Mouse (Mus musculus) heart, embryonic 12.5 days (tissue): ENCODE results near the gene Pdzrn3. TPM values are rescaled to one million over a fixed set of nuclear protein-coding genes. Genes with fewer than 3 reads are reported as not detected.

Experiments used
- ATAC-seq: fragments of 200-750 bp; cut with Nextera tagmentation; 2 replicates; pipeline ENCODE4 v1.8.0; 2017; ENCODE audit warnings: moderate TSS enrichment, moderate library complexity; ENCODE audit not compliant: insufficient number of reproducible peaks, low FRiP score
- H3K27ac ChIP-seq: fragments of 300-500 bp; sonication (generic); 2 replicates; pipeline ENCODE4 v1.5.1; 2016; ENCODE audit warnings: mild to moderate bottlenecking, moderate library complexity; ENCODE audit not compliant: poor library complexity, severe bottlenecking
- H3K27me3 ChIP-seq: fragments of 300-500 bp; sonication (generic); replicated peaks from 2 replicates; pipeline ENCODE4 v1.6.1; 2016; ENCODE audit warnings: mild to moderate bottlenecking, moderate library complexity
- H3K36me3 ChIP-seq: fragments of 300-500 bp; sonication (generic); 2 replicates; pipeline ENCODE4 v1.6.1; 2016; ENCODE audit warnings: mild to moderate bottlenecking, moderate library complexity
- H3K4me1 ChIP-seq: fragments of 300-500 bp; sonication (generic); replicated peaks from 2 replicates; pipeline ENCODE4 v1.6.1; 2016; ENCODE audit warnings: mild to moderate bottlenecking
- H3K4me2 ChIP-seq: fragments of 300-500 bp; sonication (generic); 2 replicates; pipeline ENCODE4 v1.6.1; 2016; ENCODE audit warnings: mild to moderate bottlenecking, moderate library complexity
- H3K4me3 ChIP-seq: fragments of 300-500 bp; sonication (generic); 2 replicates; pipeline ENCODE4 v1.5.1; 2016; ENCODE audit warnings: mild to moderate bottlenecking
- H3K9ac ChIP-seq: fragments of 300-500 bp; sonication (generic); 2 replicates; pipeline ENCODE4 v1.6.1; 2016; ENCODE audit warnings: mild to moderate bottlenecking, moderate library complexity
- H3K9me3 ChIP-seq: fragments of 300-500 bp; sonication (generic); replicated peaks from 2 replicates; pipeline ENCODE4 v1.6.1; 2016; ENCODE audit warnings: mild to moderate bottlenecking, moderate library complexity
- WGBS: fragments of 180-500 bp; shearing (Covaris S2); methylation state at CpG from one replicate; pipeline ENCODE4 v1.1.7; 2016; 5-methylcytosine and 5-hydroxymethylcytosine counted together
- polyA plus RNA-seq: library from polyadenylated mRNA; unstranded; fragments of >200 nt; fragmentation: Nextera tagmentation; extraction: Ambion mirVana; gene quantifications from 2 replicates; pipeline ENCODE4 v1.2.1, GENCODE M21; 2016

Pdzrn3 gene
- polyA plus RNA-seq, 1 experiment from 2014 or later, result 14.0 TPM

DNA sequence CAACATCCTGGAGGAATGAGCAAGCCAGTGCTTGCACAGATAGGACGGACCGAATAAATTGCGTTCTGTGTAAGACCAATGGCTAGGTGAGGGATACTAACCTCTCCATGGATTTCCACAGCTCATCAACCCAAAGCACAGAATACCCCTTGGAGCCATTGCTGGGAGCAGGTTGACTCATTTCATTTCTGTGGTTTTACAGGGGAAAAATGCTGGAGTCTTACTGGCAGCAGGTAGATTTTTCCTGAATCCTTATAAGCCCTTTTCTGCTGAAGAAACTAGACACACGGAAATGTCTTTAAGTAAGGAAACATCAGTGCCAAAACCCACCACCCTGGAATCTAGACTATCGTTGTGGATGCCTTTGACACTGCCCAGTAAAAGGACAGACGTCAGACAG is 72.2 kb downstream of the Pdzrn3 start:
- Histone ChIP-seq H3K4me3 (no peak overlapping the region), H3K4me2 (no peak overlapping the region), H3K9me3 (no peaks in the 10 kb centered on the region), H3K9ac (no peak overlapping the region), H3K27ac (no peak overlapping the region), H3K27me3 (no peaks in the 10 kb centered on the region), H3K4me1 (peaks cover 34% of the 10 kb centered on the region), H3K36me3 (0 out of 2 replicates have a peak, but pooled peaks cover 3% of the 10 kb centered on the region)
- no peak for ATAC-seq
- WGBS, result 83% methylated on average over 6 of the region's 6 CpGs

DNA sequence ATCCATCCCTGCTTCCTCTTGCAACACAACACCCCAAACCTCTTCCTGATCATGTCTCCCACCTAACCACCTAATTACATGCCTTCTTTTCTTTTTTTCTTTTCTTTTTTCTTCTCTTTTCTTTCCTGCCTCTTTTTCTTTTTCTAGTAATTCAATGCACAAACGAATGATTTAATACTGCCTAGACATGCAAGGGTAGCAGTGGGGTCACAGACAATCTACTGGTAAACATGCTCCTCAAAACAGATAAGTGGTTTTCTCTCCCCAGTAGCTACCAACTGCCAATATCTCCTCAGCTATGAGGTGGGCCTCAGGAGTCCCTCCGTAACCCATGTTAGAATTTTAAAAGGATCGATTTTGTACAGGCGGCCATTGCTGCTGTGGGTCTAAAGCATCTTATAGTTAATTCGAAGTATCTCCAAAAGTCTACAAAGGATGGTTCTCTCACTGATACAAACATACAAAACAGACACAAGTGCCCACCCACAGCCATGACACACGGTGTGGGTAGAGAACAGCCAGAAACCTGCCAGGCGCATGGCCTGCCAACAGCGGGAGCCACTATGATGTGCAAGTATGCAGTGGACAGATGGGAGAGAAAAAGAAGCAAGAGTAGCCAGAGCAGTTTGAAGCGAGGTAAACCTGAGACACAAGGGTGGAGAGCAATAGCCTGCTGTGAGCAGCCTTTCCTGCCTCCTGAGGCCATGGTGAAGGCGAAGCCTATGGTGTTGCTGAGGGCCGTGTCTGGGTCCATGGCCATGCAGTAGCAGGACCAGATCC is 73.5 kb downstream of the Pdzrn3 start:
- Histone ChIP-seq H3K36me3 (0 out of 2 replicates have a peak, but pooled peaks cover 3% of the 10 kb centered on the region), H3K27me3 (no peaks in the 10 kb centered on the region), H3K9me3 (no peaks in the 10 kb centered on the region), H3K4me2 (no peak overlapping the region), H3K4me3 (no peak overlapping the region), H3K4me1 (peaks cover 28% of the 10 kb centered on the region), H3K27ac (no peak overlapping the region), H3K9ac (no peak overlapping the region)
- no peak for ATAC-seq
- WGBS, result 85% methylated on average over 11 of the region's 11 CpGs

DNA sequence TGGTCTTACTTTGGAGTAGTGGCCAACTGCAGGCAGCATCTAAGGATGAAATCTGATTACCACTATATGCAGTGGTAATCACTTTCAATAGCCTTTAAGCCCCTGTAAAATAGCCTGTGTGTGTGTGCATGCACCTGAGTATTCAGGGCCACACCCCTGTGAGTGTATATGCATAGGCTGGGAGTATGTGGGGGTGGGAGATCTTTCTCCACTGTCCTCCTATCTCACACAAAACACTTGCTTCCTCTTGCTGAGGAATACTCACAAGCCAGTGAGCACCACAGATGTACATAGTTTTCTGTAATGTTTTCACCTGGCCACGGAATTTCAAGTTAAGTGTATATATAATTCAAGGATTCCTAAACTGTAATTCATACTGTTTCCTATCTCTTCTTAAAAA is 74.2 kb downstream of the Pdzrn3 start:
- H3K27me3 ChIP-seq, result no peaks in the 10 kb centered on the region
- no peak overlapping the region for H3K27ac ChIP-seq
- no peak overlapping the region for H3K9ac ChIP-seq
- no peaks in the 10 kb centered on the region for H3K9me3 ChIP-seq
- 0 out of 2 replicates have a peak, but pooled peaks cover 6% of the 10 kb centered on the region for H3K36me3 ChIP-seq
- H3K4me3 ChIP-seq, result no peak overlapping the region
- H3K4me1 ChIP-seq, result peaks cover 25% of the 10 kb centered on the region
- no peak for ATAC-seq
- H3K4me2 ChIP-seq, result no peak overlapping the region
- 87% methylated on average over 1 of the region's 1 CpGs for WGBS

DNA sequence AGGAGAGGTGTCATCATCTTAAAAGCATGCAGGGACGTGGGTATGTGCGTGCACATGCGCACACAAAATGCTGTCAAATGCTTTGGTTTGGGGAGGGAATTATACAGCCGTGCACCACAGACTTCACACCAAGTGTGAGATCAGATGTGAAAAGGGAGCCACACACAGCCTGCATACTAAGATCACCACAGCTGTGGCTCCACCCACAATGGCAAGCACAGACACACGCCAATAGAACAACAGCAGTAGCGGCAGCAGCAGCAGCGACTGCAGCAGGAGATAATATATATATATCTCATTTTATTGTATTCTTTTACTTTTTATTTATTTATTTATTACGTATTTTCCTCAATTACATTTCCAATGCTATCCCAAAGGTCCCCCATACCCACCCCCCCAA is 76.5 kb downstream of the Pdzrn3 start:
- Histone ChIP-seq H3K4me2 (no peak overlapping the region), H3K27me3 (no peaks in the 10 kb centered on the region), H3K36me3 (0 out of 2 replicates have a peak, but pooled peaks cover 5% of the 10 kb centered on the region), H3K4me1 (0 out of 2 replicates have a peak, but pooled peaks cover 5% of the 10 kb centered on the region), H3K9ac (no peak overlapping the region), H3K9me3 (no peaks in the 10 kb centered on the region), H3K27ac (no peak overlapping the region), H3K4me3 (no peak overlapping the region)
- 90% methylated on average over 8 of the region's 8 CpGs for WGBS
- no peak for ATAC-seq

DNA sequence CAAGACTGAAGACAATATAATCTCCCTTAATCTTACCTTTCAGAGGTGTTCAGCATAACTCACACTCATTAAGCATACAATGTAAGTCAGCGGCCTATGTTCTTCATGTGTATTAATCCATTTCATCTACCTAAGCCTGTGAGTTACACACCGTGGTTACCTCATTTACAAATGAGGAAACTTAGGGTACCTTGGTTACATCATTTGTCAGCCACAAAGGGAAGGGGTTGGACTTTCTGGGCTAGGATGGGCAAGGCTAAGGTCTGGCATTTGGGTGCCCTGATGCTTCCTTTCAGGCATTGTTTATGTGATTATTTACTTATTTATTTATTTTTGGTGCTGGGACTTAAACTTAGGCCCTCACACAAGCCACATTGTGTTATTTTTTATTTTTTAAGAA is 78.3 kb downstream of the Pdzrn3 start:
- Histone ChIP-seq H3K4me2 (no peak overlapping the region), H3K4me3 (no peak overlapping the region), H3K36me3 (0 out of 2 replicates have a peak, but pooled peaks cover 4% of the 10 kb centered on the region), H3K4me1 (peaks cover 6% of the 10 kb centered on the region), H3K9me3 (no peaks in the 10 kb centered on the region), H3K27ac (no peak overlapping the region), H3K9ac (no peak overlapping the region), H3K27me3 (no peaks in the 10 kb centered on the region)
- no peak for ATAC-seq
- 82% methylated on average over 2 of the region's 2 CpGs for WGBS

DNA sequence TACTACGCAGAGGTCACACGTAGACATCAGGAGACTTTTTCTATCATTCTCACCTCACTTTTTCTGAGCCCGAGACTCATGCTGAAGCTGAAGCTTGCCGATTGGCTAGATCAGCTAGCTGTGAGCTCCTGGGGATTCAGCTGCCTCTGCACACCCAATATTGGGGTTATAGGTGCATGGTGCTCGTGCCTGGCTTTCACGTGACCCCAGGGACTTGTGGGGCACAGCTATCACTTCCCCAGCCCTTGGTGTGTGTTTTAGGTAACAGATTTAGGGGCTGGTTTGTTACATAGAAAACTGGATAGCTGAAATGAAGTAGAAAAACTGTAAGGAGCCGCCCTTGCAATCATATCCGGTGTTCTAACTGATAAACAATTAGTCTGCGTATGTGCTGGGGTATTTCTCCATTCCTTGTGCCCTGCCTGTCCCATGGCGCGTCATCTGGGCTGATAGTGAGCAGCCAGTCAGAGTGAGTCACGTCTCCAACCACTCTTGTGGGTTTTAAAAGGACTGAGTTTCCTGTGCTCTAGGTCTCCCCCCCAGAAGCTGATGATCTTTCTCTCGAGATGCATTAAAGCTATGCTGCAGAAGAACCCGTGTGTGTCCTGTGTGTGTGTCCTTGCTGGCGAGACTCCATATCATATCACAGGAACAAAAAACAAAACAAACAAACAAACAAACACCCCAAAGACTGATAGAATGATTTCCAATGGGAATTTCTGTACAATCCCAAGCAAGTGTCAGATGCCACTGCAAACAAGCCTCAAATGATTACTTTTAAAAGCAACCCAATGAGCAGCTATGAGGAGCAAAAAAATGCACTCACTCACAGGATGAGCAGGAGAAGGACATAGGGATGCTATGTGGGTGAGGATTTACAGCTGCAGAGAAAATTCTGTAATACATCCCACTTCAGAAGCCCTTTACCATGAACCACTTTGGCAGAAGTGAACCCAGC is 79.9 kb downstream of the Pdzrn3 start:
- Histone ChIP-seq H3K9me3 (no peaks in the 10 kb centered on the region), H3K27ac (no peak overlapping the region), H3K4me3 (no peak overlapping the region), H3K27me3 (no peaks in the 10 kb centered on the region), H3K4me1 (peaks cover 18% of the 10 kb centered on the region), H3K9ac (no peak overlapping the region), H3K36me3 (0 out of 2 replicates have a peak, but pooled peaks cover 4% of the 10 kb centered on the region), H3K4me2 (no peak overlapping the region)
- 65% methylated on average over 15 of the region's 15 CpGs for WGBS
- ATAC-seq, result no peak

DNA sequence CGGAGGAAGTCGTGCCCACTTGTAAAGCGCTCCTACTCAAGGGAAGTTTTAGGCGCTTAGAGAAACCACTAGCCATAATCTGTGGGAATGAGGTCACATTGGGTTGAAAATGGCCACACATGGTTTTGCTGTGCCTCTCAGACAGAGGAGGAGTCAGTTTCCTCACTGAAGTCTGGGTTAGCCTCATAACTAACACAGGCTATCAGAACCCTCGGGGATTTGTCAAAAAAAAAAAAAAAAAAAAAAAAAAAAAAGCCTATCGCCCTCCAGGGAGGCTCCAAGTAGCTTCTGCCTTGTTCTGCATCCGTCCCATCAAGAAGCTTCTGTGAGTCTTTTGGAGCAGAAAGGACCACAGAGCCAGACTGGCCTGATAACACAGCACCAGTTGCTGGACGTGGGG is 80.7 kb downstream of the Pdzrn3 start:
- Histone ChIP-seq H3K4me3 (no peak overlapping the region), H3K36me3 (0 out of 2 replicates have a peak, but pooled peaks cover 4% of the 10 kb centered on the region), H3K9me3 (no peaks in the 10 kb centered on the region), H3K4me2 (no peak overlapping the region), H3K4me1 (peaks cover 24% of the 10 kb centered on the region), H3K27ac (no peak overlapping the region), H3K9ac (no peak overlapping the region), H3K27me3 (no peaks in the 10 kb centered on the region)
- 80% methylated on average over 8 of the region's 8 CpGs for WGBS
- ATAC-seq, result no peak

DNA sequence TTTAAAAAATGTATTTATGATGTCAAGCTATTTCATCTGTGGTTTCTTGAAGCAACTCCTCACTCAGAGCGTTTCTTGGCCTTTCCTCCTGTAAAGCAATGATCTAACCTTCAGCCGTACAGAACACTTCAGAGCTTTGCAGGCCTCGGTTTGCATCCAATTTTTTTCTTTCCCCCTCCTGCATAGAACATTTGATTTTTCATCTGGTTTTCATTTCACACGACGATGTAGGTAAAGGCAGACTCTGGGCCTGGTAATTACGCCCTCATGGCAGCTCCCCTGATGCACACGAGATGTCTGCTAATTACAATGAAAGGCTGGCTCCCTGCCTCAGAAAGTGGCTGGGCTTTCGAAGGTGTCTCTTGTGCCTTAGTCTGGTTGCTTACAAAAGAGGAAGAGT is 81.4 kb downstream of the Pdzrn3 start:
- Histone ChIP-seq H3K4me1 (peaks cover 30% of the 10 kb centered on the region), H3K4me3 (no peak overlapping the region), H3K27ac (no peak overlapping the region), H3K9ac (no peak overlapping the region), H3K36me3 (0 out of 2 replicates have a peak, but pooled peaks cover 4% of the 10 kb centered on the region), H3K4me2 (no peak overlapping the region), H3K9me3 (no peaks in the 10 kb centered on the region), H3K27me3 (no peaks in the 10 kb centered on the region)
- ATAC-seq, result no peak
- WGBS, result 82% methylated on average over 8 of the region's 8 CpGs

DNA sequence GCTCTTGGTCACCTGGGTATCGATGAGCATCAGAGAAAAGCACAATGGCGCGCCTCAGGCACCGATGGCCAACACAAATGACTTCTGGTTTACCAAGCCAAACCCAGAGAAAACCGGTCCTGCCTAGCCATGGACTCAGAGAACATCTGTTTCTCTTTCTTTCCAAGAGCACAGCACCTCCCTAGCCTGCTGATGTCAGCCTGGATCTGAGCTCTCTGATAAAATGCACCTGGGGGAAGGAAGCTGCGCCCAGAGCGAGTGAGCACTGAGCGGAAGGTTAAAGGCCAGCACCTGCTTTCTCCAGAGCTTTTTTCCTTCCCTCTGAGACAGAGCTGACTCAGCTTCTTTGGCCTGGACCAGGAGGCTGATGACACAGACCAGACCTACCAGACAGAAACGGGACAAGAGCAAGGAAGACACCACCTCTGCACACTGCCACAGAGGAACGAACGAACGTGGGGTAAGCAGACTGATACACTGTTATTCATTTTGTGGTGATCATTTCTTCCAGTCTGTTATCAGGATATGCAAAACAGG is 84.6 kb downstream of the Pdzrn3 start:
- H3K9ac ChIP-seq, result no peak overlapping the region
- H3K27ac ChIP-seq, result no peak overlapping the region; the same call in 1 of the 2 replicates
- H3K4me3 ChIP-seq, result no peak overlapping the region
- H3K9me3 ChIP-seq, result no peaks in the 10 kb centered on the region
- H3K4me2 ChIP-seq, result no peak overlapping the region
- WGBS, result 70% methylated on average over 12 of the region's 12 CpGs
- peaks cover 56% of the 10 kb centered on the region for H3K4me1 ChIP-seq
- no peaks in the 10 kb centered on the region for H3K36me3 ChIP-seq
- no peaks in the 10 kb centered on the region for H3K27me3 ChIP-seq
- no peak for ATAC-seq

DNA sequence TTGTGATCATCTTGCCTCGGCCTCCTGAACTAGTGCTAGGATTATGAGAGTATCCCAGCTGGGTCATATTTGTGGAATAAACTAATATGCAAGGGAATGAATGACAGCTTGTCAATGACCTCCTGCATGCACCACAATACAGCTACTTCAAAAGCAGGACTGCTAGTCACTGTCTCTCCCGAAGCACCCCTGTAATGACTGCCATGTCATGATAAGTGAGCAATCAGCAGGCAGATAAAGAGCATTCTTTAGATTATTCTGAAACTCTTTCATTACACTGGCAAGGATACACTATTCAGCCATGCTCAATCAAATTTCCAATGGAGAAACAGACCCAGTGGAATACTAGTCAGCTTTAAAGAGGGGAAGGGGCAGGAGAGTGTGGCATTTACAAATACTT is 85.8 kb downstream of the Pdzrn3 start:
- Histone ChIP-seq H3K9me3 (no peaks in the 10 kb centered on the region), H3K36me3 (no peaks in the 10 kb centered on the region), H3K9ac (no peak overlapping the region), H3K4me3 (no peak overlapping the region), H3K4me1 (peaks cover 56% of the 10 kb centered on the region), H3K4me2 (no peak overlapping the region), H3K27ac (no peak overlapping the region), H3K27me3 (no peaks in the 10 kb centered on the region)
- WGBS, result 39% methylated on average over 2 of the region's 2 CpGs
- ATAC-seq, result no peak

DNA sequence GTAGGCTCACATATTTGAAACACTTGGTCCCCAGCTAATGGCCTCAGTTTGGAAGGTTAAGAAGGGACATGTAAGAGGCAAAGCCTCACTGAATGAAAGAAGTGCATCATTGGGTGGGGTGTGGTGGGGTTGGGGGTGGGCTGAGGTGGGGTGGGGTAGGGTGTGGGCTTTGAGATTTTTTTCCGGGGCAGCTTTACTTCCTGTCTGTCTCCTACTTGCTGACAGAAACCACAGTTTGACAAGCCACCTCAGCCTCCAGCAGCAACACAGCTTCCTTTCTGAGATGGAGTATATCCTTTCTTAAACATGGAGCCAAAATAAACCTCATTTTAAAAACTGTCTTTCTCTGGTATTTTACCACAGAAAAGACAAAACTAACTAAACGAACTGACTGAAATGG is 87.5 kb downstream of the Pdzrn3 start:
- no peak overlapping the region for H3K9ac ChIP-seq
- no peak overlapping the region for H3K4me3 ChIP-seq
- no peaks in the 10 kb centered on the region for H3K27me3 ChIP-seq
- no peak for ATAC-seq
- no peaks in the 10 kb centered on the region for H3K9me3 ChIP-seq
- H3K36me3 ChIP-seq, result no peaks in the 10 kb centered on the region
- H3K27ac ChIP-seq, result no peak overlapping the region
- 35% methylated on average over 2 of the region's 2 CpGs for WGBS
- peaks cover 55% of the 10 kb centered on the region for H3K4me1 ChIP-seq
- no peak overlapping the region for H3K4me2 ChIP-seq
